Mouse (Mus musculus) testis, adult 2 months (tissue): ENCODE data around the gene Fabp3.

ENCODE experiments used
- CTCF ChIP-seq: fragments of 200-500 bp; IDR thresholded peaks from 2 replicates; pipeline ENCODE4 v1.5.1; 2012; ENCODE audit warnings: low read depth, mild to moderate bottlenecking, inconsistent platforms, low read length, moderate library complexity; ENCODE audit not compliant: control insufficient read depth, insufficient read depth, insufficient replicate concordance
- POLR2A ChIP-seq: fragments of 200-500 bp; IDR thresholded peaks from 2 replicates; pipeline ENCODE4 v1.6.1; 2012; ENCODE audit warnings: low read depth, mild to moderate bottlenecking, inconsistent platforms, low read length, moderate library complexity; ENCODE audit not compliant: control insufficient read depth

GRCm38 (mm10) chr4:130304746-130305145 is 3.6 kb upstream of the Fabp3 start:
- no peak for TF ChIP-seq POLR2A
- TF ChIP-seq CTCF = no peak
